In genomic region chr13:64162626-64163025, GRCm38 (mm10) we compare ENCODE assay signal across 8 mouse cellular contexts. TPM values are rescaled to one million over a fixed set of nuclear protein-coding genes. Genes with fewer than 3 reads are reported as not detected.
DNase-seq lines count a peak whose midpoint lies in the region; ATAC-seq and TF ChIP-seq lines count a peak whose summit lies in the region.

No protein-coding gene starts in this region.

- WGBS in embryonic facial prominence, embryonic 12.5 days: 0% methylated on average over 14 of the region's 14 CpGs
- 3% methylated on average over 14 of the region's 14 CpGs for WGBS in intestine, embryonic 14.5 days
- 4% methylated on average over 14 of the region's 14 CpGs for WGBS in stomach, embryonic 16.5 days

- dilution Hi-C loops in CH12.LX (cut with MboI; ENCODE audit: extremely low pct_ligation_motif_present, extremely low pct_unique_long_range_greater_than_20kb, low sequenced_read_pairs): no loop called here

- no peaks in the 10 kb centered on the region for H3K79me2 ChIP-seq in CH12.LX (replicated peaks; ENCODE audit: control insufficient read depth, extremely low read depth, insufficient read depth, poor library complexity, severe bottlenecking)

- peak overlapping the region; percentile 50 for H3K4me2 ChIP-seq in CH12.LX (ENCODE audit: insufficient read depth, low read depth, poor library complexity, severe bottlenecking)
- peak overlapping the region; percentile 97 for H3K4me2 ChIP-seq in embryonic facial prominence, embryonic 12.5 days (replicated peaks)
- H3K4me2 ChIP-seq in intestine, embryonic 14.5 days (ENCODE audit: low read length): peak overlapping the region; percentile 88
- peak overlapping the region; percentile 100 for H3K4me2 ChIP-seq in stomach, embryonic 16.5 days (ENCODE audit: low read depth, low read length)

- peaks cover 0 to 14% of the 10 kb centered on the region in 2 experiments; a peak in 2 of 4 replicates for H3K4me1 ChIP-seq in CH12.LX (ENCODE audit: control insufficient read depth in 1 of 2, insufficient read depth in 2 of 2)
- H3K4me1 ChIP-seq in embryonic facial prominence, embryonic 12.5 days: peaks cover 7% of the 10 kb centered on the region
- H3K4me1 ChIP-seq in intestine, embryonic 14.5 days (replicated peaks; ENCODE audit: control insufficient read depth, insufficient read depth, low read length): peaks cover 7% of the 10 kb centered on the region; the same call in 1 of the 2 replicates
- peaks cover 11% of the 10 kb centered on the region for H3K4me1 ChIP-seq in stomach, embryonic 16.5 days (ENCODE audit: control insufficient read depth, insufficient read depth, low read length)

- H3K9me3 ChIP-seq in CH12.LX (replicated peaks; ENCODE audit: low read length): no peaks in the 10 kb centered on the region
- H3K9me3 ChIP-seq in embryonic facial prominence, embryonic 12.5 days: peaks cover 11% of the 10 kb centered on the region
- H3K9me3 ChIP-seq in intestine, embryonic 14.5 days (ENCODE audit: control insufficient read depth, low read length): peaks cover 10% of the 10 kb centered on the region
- H3K9me3 ChIP-seq in stomach, embryonic 16.5 days (replicated peaks; ENCODE audit: control insufficient read depth, low read length): 0 out of 2 replicates have a peak, but pooled peaks cover 5% of the 10 kb centered on the region

- TF ChIP-seq EP300 in CH12.LX (IDR thresholded peaks at IDR 0.05; ENCODE audit: low read length): no peak

- intact Hi-C loops in gastrocnemius, adult 2 months (cut with DNase I): loop anchor here (5.0 kb wide), 1 partner anchor 270 kb away; the partner anchor contains the start of gene Cdk20
- intact Hi-C loops in gastrocnemius, postnatal 36 days (cut with DNase I): no loop called here

- peak overlapping the region; percentile 82 for H3K4me3 ChIP-seq in gastrocnemius, adult 2 months
- peak overlapping the region; percentile 45 to 83 (median 71) for H3K4me3 ChIP-seq in CH12.LX (replicated peaks in 1 of 3; ENCODE audit: low read depth in 2 of 3, low read length in 2 of 3, poor library complexity in 1 of 3)
- peak overlapping the region; percentile 76 for H3K4me3 ChIP-seq in embryonic facial prominence, embryonic 12.5 days
- peak overlapping the region; percentile 89 for H3K4me3 ChIP-seq in intestine, embryonic 14.5 days (ENCODE audit: low read depth, low read length)
- H3K4me3 ChIP-seq in stomach, embryonic 16.5 days (replicated peaks; ENCODE audit: low read length): peak overlapping the region; percentile 81

- H3K36me3 ChIP-seq in CH12.LX (replicated peaks in 1 of 2; ENCODE audit: control insufficient read depth in 1 of 2, insufficient read depth in 1 of 2, low read length in 1 of 2): no peaks in the 10 kb centered on the region
- peaks cover 9% of the 10 kb centered on the region; the same call in 1 of the 2 replicates for H3K36me3 ChIP-seq in embryonic facial prominence, embryonic 12.5 days
- no peaks in the 10 kb centered on the region; the same call in 1 of the 2 replicates for H3K36me3 ChIP-seq in intestine, embryonic 14.5 days (ENCODE audit: control insufficient read depth, insufficient read depth, low read length)
- H3K36me3 ChIP-seq in stomach, embryonic 16.5 days (ENCODE audit: control insufficient read depth, insufficient read depth, low read length): no peaks in the 10 kb centered on the region

- no peak for ATAC-seq in embryonic facial prominence, embryonic 12.5 days (ENCODE audit: insufficient number of reproducible peaks, insufficient read depth, low FRiP score, low TSS enrichment)
- ATAC-seq in intestine, embryonic 14.5 days (replicated peaks; ENCODE audit: low FRiP score, low TSS enrichment, low read depth): peak; percentile 1; the same call in 1 of the 2 replicates
- no peak for ATAC-seq in stomach, embryonic 16.5 days (ENCODE audit: insufficient read depth, low FRiP score)

- peak overlapping the region; percentile 69; the same call in 1 of the 2 replicates for H3K9ac ChIP-seq in CH12.LX (ENCODE audit: insufficient read depth, low read depth)
- H3K9ac ChIP-seq in embryonic facial prominence, embryonic 12.5 days: peak overlapping the region; percentile 86
- peak overlapping the region; percentile 77 for H3K9ac ChIP-seq in intestine, embryonic 14.5 days (ENCODE audit: low read length)
- peak overlapping the region; percentile 90 for H3K9ac ChIP-seq in stomach, embryonic 16.5 days (ENCODE audit: low read length)

- in situ Hi-C loops in CH12.LX (cut with MboI; ENCODE audit: low pct_ligation_motif_present, low pct_unique_long_range_greater_than_20kb, low sequenced_read_pairs): no loop called here

- H3K27ac ChIP-seq in gastrocnemius, adult 2 months: peak overlapping the region; percentile 89
- no peak overlapping the region for H3K27ac ChIP-seq in CH12.LX (ENCODE audit: insufficient read depth, low read depth)
- H3K27ac ChIP-seq in embryonic facial prominence, embryonic 12.5 days: no peak overlapping the region
- H3K27ac ChIP-seq in intestine, embryonic 14.5 days (ENCODE audit: low read depth): no peak overlapping the region
- H3K27ac ChIP-seq in stomach, embryonic 16.5 days (ENCODE audit: low read length): no peak overlapping the region

- no peak for TF ChIP-seq CTCF in gastrocnemius, adult 2 months (IDR thresholded peaks at IDR 0.05)
- TF ChIP-seq CTCF in CH12.LX (conservative IDR thresholded peaks at IDR 0.05 in 1 of 2, IDR thresholded peaks at IDR 0.05 in 1 of 2; ENCODE audit: low read depth in 2 of 2, low read length in 2 of 2): no peak

- TF ChIP-seq RAD21 in CH12.LX (IDR thresholded peaks at IDR 0.05; ENCODE audit: low read depth, low read length): no peak

- peaks cover 20% of the 10 kb centered on the region for H3K27me3 ChIP-seq in CH12.LX (replicated peaks)
- no peaks in the 10 kb centered on the region for H3K27me3 ChIP-seq in embryonic facial prominence, embryonic 12.5 days
- H3K27me3 ChIP-seq in intestine, embryonic 14.5 days (replicated peaks; ENCODE audit: control insufficient read depth, insufficient read depth, low read length): no peaks in the 10 kb centered on the region
- no peaks in the 10 kb centered on the region for H3K27me3 ChIP-seq in stomach, embryonic 16.5 days (ENCODE audit: control insufficient read depth, insufficient read depth, low read length)

- TF ChIP-seq POLR2A in CH12.LX (IDR thresholded peaks at IDR 0.05; ENCODE audit: low read depth, low read length): no peak

- DNase-seq in gastrocnemius, adult 2 months: peak; percentile 23
- DNase-seq in gastrocnemius, postnatal 36 days: no peak
- DNase-seq in CH12.LX (ENCODE audit: extremely low read depth): no peak
- peak; percentile 66 for DNase-seq in intestine, embryonic 14.5 days (ENCODE audit: low spot score)
- DNase-seq in lung, postnatal 10 days: peak; percentile 14
- no peak for DNase-seq in B cell, adult 2 months

TF ChIP-seq in CH12.LX, 34 proteins besides CTCF, POLR2A, EP300 and RAD21:
- TF ChIP-seq MAFK (IDR thresholded peaks at IDR 0.05; ENCODE audit: insufficient replicate concordance, low read length) (no peak), KAT2A (IDR thresholded peaks at IDR 0.05; ENCODE audit: insufficient replicate concordance, low read length) (no peak), ZMIZ1 (IDR thresholded peaks at IDR 0.05; ENCODE audit: low read depth, low read length) (no peak), UBTF (IDR thresholded peaks at IDR 0.05; ENCODE audit: low read depth, low read length) (no peak), GABPA (IDR thresholded peaks at IDR 0.05; ENCODE audit: insufficient replicate concordance, low read depth, low read length) (no peak)

RNA-seq across cellular contexts. Expression of gene Habp4, which starts 1.0 kb away (rescaled TPM):
- total RNA-seq in gastrocnemius, adult 2 months (2021): 10 to 100 TPM; 22.2 to 24.8 TPM
- total RNA-seq in gastrocnemius, postnatal 36 days (2021): 10 to 100 TPM; 21.2 to 24.2 TPM
- total RNA-seq in CH12.LX (2012; rRNA removed) (1.8 and 3.3 TPM in 2 replicates), CH12.LX (2014; rRNA removed) (2.6 and 3.5 TPM in 2 replicates)
- 3.3 and 4.2 TPM in 2 replicates for polyA plus RNA-seq in CH12.LX (2012; ENCODE audit: insufficient read length, low read depth)
- polyA plus RNA-seq in embryonic facial prominence, embryonic 12.5 days (2016; fragmentation: Nextera tagmentation; extraction: Ambion mirVana): 37.1 and 37.2 TPM in 2 replicates
- polyA plus RNA-seq in intestine, embryonic 14.5 days (2014; fragmentation: Nextera tagmentation; extraction: Ambion mirVana): 20.1 and 20.9 TPM in 2 replicates
- polyA plus RNA-seq in stomach, embryonic 16.5 days (2015; fragmentation: Nextera tagmentation; extraction: Ambion mirVana): 14.2 and 15.4 TPM in 2 replicates

RNA-seq across cellular contexts. Expression of gene Zfp367, which starts 9.6 kb away (rescaled TPM):
- total RNA-seq in gastrocnemius, adult 2 months (2021): 10 to 100 TPM; 19.1 to 23.8 TPM
- 10 to 100 TPM; 19.6 to 22.3 TPM for total RNA-seq in gastrocnemius, postnatal 36 days (2021)
- 12.6 and 17.0 TPM in 2 replicates for total RNA-seq in CH12.LX (2012; rRNA removed)
- 33.7 and 39.2 TPM in 2 replicates for total RNA-seq in CH12.LX (2014; rRNA removed)
- 17.3 and 23.8 TPM in 2 replicates for polyA plus RNA-seq in CH12.LX (2012; ENCODE audit: insufficient read length, low read depth)
- 18.7 and 19.1 TPM in 2 replicates for polyA plus RNA-seq in embryonic facial prominence, embryonic 12.5 days (2016; fragmentation: Nextera tagmentation; extraction: Ambion mirVana)
- 22.4 and 23.7 TPM in 2 replicates for polyA plus RNA-seq in intestine, embryonic 14.5 days (2014; fragmentation: Nextera tagmentation; extraction: Ambion mirVana)
- polyA plus RNA-seq in stomach, embryonic 16.5 days (2015; fragmentation: Nextera tagmentation; extraction: Ambion mirVana): 17.8 and 20.1 TPM in 2 replicates

RNA-seq across cellular contexts. Expression of gene Slc35d2, which starts 33.5 kb away (rescaled TPM):
- under 1 TPM; 0.84 to 0.89 TPM for total RNA-seq in gastrocnemius, adult 2 months (2021)
- under 1 TPM; 0.30 to 0.46 TPM for total RNA-seq in gastrocnemius, postnatal 36 days (2021)
- 9.2 and 10.3 TPM in 2 replicates for total RNA-seq in CH12.LX (2012; rRNA removed)
- total RNA-seq in CH12.LX (2014; rRNA removed): 15.4 and 19.4 TPM in 2 replicates
- polyA plus RNA-seq in CH12.LX (2012; ENCODE audit: insufficient read length, low read depth): 16.9 and 17.2 TPM in 2 replicates
- polyA plus RNA-seq in embryonic facial prominence, embryonic 12.5 days (2016; fragmentation: Nextera tagmentation; extraction: Ambion mirVana): 5.4 and 6.0 TPM in 2 replicates
- polyA plus RNA-seq in intestine, embryonic 14.5 days (2014; fragmentation: Nextera tagmentation; extraction: Ambion mirVana): 3.3 and 4.8 TPM in 2 replicates
- 6.2 and 7.2 TPM in 2 replicates for polyA plus RNA-seq in stomach, embryonic 16.5 days (2015; fragmentation: Nextera tagmentation; extraction: Ambion mirVana)

Comparison
In these comparisons a context has a peak if more than half of its experiments do, and no peak if none do; other contexts are left out.
1. DNase-seq: peak in gastrocnemius, adult 2 months (single experiment), intestine, embryonic 14.5 days (single experiment) and lung, postnatal 10 days (single experiment); none in gastrocnemius, postnatal 36 days (0 of 2), CH12.LX (single experiment) and B cell, adult 2 months (0 of 2).
2. H3K4me2 ChIP-seq: peak in every context shown above with its lines; median percentile 100 in stomach, embryonic 16.5 days; 97 in embryonic facial prominence, embryonic 12.5 days; 88 in intestine, embryonic 14.5 days; 50 in CH12.LX.
3. Peak in every context shown above with its lines, with median percentiles within 50 percentile points of each other: H3K4me3 ChIP-seq and H3K9ac ChIP-seq.